Mouse (Mus musculus) cortical plate, adult 2 months (tissue): ENCODE measurements at regions not wholly inside any gene's neighbourhood (a gene's known extent, or its start where the extent isn't known, plus 50 kb on each side); places are given as distances from the start of the nearest gene placed in this dataset.

Experiments
- CTCF ChIP-seq: fragments of 200-500 bp; IDR thresholded peaks from 2 replicates; pipeline ENCODE4 v1.5.1; 2011; ENCODE audit warnings: mild to moderate bottlenecking, control low read depth, low read length; ENCODE audit not compliant: insufficient read depth; ENCODE audit errors: extremely low read depth
- POLR2A ChIP-seq: fragments of 200-500 bp; IDR thresholded peaks from 2 replicates; pipeline ENCODE4 v1.6.1; 2011; ENCODE audit warnings: mild to moderate bottlenecking, low read length, control low read depth; ENCODE audit not compliant: insufficient read depth; ENCODE audit errors: extremely low read depth

DNA sequence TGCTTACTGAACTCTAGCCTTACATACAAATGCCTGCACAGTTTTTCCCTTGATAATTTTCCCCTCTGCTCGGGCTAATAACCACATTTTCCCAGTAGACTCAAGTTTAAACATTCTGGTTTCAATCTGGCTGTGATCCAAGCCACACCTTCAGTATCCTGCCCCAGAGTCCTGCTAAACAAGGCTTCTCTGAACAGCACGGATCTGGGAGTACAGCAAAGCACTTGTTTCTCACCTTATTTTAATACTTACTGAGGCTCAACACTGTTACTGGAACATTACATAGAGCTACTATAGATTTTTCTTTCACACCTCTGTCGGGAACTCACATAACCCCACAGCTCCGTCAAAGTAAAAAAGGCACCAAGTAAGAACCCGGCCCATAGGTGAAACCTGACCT, 114.3 kb upstream of the Ndn start:
- TF ChIP-seq CTCF, result no peak
- no peak for TF ChIP-seq POLR2A
